Mouse (Mus musculus) erythroblast, embryonic 14.5 days (primary cell): ENCODE data around the gene Mbd4.

Experiments
- GATA1 ChIP-seq: IDR thresholded peaks from 2 replicates; pipeline ENCODE4 v1.6.1; 2012; ENCODE audit warnings: low read length, inconsistent platforms, mixed read lengths
- TAL1 ChIP-seq: IDR thresholded peaks from 3 replicates; pipeline ENCODE4 v1.6.1; 2012; ENCODE audit warnings: low read length, inconsistent platforms, mixed read lengths

DNA sequence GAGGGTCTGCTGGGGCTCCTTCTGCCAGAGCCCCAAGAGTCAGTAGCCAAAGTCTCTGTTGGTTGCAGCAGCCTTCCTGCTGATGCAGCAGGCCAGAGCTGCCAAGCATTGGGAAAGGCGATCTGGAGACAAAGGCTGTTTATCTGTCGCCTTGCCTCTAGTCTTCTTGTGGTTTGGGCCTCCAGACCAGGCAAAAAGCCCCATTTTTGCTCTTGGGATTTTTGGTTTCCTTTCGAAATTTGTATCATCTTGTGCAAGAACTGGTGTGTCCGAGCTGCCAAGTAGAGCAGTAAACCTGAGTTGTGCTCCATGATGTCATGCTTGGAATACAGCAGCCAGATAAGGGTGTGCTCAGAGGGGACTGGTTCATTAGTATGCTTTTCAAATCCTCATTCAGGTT, 43.9 kb upstream of the Mbd4 start:
- TF ChIP-seq GATA1 (no peak), TAL1 (no peak)
